Mouse (Mus musculus): ENCODE results near the gene Grb2. TPM values are rescaled to one million over a fixed set of nuclear protein-coding genes. Genes with fewer than 3 reads are reported as not detected.
"Not testable (repeated sequence)": the region's sequence is repeated elsewhere in the genome, so short reads cannot be mapped to it uniquely, and the experiment has no call there.

Gene Grb2
- polyA plus RNA-seq, 3 experiments from 2014 or later = 31.7 to 35.5 (median 33.8) TPM

GRCm38 (mm10) chr11:115684877-115685276 is 23.5 kb downstream of the Grb2 start:
- ATAC-seq = no peak

DNA sequence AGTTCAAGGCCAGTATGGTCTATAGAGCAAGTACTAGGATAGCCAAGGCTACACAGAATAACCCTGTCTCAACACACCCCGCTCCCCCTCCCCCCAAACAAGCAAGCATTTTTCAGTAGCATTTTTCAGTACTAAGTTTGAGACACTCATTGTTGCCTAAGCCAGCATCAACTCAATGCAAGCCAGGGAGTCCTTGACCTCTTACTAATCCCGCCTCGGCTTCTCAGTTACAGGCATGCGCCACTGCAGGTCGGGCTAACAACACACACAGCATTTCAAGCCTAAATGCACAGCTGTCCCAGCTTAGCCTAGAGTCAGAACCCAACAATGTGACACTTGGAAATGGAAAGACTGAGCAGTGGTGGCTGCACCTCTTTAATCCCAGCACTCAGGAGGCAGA is 25.1 kb downstream of the Grb2 start:
- ATAC-seq = no peak

GRCm38 (mm10) chr11:115682411-115682810 is 26.0 kb downstream of the Grb2 start:
- ATAC-seq = no peak

DNA sequence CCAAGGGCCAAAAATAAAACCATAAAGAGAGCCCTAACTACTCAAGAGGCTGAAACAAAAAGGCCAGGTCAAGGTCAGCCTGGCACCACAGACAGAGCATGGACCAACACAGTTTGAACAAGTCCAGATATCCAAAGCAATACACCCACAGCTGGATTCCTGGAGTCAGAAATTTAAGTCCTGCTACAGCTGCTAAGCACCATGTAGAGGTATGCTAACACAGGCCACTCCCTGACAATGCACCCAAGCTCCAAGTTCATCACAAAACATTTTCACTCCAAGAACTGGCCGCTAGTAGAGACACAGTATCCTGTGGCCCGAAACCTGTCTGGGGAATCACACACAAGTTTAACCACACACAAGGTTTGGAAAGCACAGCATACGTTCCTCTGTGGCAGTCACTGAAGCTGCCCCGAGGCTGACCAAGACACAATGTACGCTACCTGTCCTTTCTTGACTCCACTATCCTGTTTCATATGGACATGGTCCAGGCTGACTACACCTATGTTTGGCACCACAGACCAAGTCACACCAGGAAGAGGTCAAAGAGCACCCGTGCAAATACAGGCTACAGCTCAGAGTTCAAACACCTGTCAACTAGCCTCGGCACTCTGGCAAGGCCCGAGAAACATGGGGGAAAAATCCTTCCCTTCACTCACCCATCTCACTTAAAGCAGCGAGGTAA is 28.7 kb downstream of the Grb2 start:
- ATAC-seq = no peak

- ATAC-seq = no peak
These were observed 29.5 kb downstream of the Grb2 start for GRCm38 (mm10) chr11:115678861-115679260.

- no peak for ATAC-seq
These were observed 30.9 kb downstream of the Grb2 start for GRCm38 (mm10) chr11:115677511-115677910.

DNA sequence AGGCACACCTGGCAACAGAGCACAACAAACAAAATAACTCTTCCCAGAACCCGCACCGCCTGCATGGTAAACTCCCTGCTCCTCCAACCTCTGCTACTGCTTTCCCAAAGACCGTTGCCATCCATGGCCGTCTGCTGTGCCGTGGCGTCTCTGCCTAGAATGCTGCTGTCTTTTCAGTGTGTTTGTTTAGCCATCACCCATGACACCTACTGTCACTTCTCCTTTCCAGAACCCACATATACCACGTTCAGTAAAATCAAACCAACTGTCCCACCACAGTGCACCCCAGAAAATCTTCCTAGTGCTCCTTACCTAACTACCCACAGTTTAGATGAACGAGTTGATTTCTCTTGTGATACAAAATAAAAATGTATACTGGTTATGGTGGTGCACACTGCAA is 31.7 kb downstream of the Grb2 start:
- no peak for ATAC-seq

DNA sequence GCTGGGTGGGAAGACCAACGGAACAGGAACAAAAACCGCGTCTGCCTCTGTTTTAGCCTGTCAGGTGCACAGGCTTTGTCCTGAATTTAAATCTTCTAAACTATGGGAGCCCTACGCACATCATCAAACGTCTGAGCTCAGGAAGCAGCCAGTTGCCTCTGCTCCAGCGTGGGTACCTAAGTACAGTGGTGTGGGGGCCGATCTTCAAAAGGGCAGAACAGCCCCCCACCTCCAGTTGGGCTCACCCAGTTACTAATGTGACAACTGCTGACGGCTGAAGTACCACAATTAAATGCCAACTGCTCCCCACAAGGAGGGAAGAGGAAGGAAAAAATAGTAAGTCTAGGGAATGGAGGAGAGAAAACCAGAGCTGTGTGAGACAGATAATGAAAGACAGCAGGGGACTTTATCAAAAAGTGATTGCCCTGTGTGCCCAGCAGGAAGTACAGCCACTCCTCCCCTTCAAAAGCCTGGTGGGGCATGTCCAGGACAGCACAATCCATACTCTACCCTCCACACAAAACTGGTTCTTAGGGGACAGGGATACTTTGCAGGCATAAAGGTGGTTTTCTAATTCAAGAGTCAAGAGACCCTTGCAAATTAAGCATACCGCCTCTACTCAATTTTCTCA is 34.0 kb downstream of the Grb2 start:
- no peak for ATAC-seq

GRCm38 (mm10) chr11:115673471-115674234 is 34.7 kb downstream of the Grb2 start:
- ATAC-seq = no peak

DNA sequence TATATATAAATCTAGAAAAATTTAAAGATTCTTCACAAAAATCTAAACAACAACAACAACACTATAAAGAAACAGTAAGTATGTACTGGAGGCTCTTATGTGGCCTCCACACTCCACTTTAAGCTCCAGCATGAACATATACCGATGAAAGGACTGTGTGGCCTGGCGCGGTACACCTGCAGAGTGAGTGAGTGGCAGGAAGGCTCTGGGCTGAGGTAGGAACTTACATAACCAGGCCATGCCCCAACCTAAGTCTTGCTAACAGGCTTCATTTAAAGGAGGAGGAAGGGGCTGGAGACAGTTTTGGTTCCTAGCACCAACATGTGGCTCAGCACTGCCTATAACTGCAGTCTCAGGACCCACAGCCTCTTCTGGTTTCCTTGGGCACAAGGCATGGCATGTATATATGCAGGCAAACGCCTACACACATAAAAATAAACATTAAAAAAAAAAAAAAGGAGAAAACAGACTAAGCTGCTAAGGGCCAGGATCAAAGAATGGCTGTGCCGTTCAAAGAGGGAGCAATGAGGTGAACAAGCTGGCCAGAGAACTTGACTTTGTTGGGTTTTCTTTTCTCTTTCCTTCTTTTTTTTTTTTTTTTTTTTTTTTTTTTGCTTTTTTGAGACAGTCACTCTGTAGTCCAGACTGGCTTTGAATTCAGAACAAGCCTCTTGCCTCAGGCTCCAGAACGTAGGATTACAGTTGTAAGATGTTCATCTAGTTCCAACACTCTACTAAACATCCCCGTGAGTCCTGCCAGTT is 36.0 kb downstream of the Grb2 start:
- no peak for ATAC-seq

DNA sequence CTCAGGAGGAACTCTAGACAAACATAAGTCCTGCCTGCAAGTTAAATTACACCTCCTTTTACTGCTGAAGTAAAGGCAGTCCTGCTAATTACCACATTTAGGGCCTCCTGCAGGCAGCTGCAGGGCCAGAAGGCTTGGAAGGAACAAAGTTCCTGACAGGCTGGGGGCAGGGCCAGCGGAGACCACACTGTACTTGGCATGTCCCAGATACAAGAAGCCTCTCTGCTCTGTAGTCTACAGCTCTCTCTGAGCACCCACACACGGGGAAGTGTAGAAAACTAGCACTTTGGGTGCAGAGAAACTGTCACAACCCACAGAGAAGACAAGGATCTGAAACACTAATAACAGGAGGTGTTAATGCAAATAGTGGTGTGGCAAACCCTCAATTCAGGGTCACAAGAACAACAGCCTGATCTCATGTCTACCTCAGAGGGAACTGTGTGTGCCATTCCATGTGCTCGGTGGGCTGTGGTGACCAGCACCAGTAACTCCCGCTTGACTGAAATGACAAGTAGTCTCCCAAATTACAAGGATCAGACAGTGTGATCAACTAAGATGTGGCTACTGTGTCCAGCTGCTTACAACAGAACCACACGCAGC is 37.8 kb downstream of the Grb2 start:
- no peak for ATAC-seq

DNA sequence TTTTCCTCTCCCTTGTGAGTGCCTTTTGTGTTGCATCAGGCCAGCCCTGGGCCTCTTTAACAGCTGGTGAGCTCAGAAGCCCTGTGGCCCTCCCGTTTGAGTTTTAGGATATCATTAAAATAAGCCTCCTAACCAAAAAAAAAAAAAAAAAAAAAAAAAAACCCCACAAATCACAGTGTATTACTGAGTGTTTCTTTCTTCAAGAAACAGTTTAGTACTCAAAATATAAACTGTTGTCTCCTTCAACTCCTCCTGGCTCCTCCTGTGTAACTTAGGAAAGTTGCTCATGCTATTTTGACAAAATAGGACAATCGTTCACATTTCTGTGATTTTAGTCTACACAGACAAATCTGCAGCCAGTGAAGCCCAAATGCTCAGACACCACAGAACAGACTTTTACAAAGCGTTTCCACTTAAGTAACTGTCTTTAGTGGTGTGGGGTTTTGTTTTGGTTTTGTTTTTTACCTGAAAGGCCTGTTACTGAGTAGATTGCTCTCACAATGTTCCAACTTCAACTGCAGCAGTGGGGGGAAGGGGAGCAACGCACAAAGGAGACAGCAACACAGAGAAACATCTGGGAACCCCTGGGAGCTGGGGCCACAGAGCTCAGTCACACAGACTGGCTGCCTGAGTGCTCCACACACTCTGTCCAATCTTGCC is 44.6 kb downstream of the Grb2 start:
- ATAC-seq = peak; percentile 21

DNA sequence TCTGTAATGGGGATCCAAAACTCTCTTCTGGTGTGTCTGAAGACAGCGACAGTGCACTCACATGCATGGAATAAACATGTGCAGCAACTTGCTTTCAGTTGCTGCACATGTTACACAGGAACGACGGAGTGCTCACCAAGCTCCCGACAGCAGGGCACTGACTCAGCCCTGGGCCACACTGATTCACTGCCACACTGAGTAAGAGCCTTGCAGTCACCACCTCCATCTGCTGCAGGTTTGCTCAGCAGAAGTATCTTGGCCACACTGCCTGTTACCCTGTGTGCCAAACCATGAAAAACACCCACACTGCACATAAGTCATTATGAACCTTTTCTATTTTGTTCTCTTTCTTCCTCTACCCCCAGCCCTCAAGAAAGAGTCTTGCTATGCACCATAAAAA is 48.0 kb downstream of the Grb2 start:
- ATAC-seq = no peak

DNA sequence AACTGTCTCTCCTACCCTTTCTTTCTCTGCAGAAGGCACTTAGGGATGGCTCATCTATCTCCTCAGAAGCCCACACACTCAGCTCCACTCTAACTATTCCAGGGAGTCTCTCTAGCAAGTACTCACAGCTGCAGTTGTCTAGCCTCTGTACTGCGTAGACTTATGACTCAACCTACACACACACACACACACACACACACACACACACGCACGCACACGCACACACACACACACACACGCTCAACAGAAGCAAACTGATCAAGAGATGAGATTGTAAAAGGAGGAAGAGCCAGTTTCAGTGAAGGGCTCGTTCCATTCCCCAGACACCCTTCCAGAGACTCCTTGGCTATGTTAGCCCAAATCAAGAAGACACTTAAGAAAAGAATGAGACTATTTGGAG is 49.9 kb downstream of the Grb2 start:
- ATAC-seq = no peak

GRCm38 (mm10) chr11:115654128-115654527 is 54.3 kb downstream of the Grb2 start:
- ATAC-seq = no peak

GRCm38 (mm10) chr11:115653194-115653593 is 55.2 kb downstream of the Grb2 start:
- no peak for ATAC-seq

- no peak for ATAC-seq
These were observed 56.7 kb downstream of the Grb2 start for GRCm38 (mm10) chr11:115651680-115652079.

GRCm38 (mm10) chr11:115649706-115650105 is 58.7 kb downstream of the Grb2 start:
- no peak for ATAC-seq

DNA sequence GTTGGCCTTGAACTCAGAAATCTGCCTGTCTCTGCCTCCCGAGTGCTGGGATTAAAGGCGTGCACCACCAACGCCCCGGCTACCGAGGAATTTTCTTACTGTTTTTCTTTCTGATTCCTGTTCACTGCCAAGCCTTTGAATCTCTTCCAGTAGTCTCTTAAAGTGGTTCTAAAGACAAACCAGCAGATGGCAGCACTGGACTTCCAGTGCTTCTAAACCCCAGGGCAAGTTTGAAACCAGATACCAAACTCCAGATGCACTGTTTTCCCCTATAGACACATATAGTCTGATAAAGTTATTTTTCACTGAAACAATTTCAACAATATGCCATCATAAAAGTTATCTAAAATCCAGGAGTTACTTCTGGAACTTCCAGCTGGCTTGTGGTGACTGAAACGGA is 60.9 kb downstream of the Grb2 start:
- ATAC-seq = no peak

- peak; percentile 56 for ATAC-seq
These were observed 62.0 kb downstream of the Grb2 start for GRCm38 (mm10) chr11:115646439-115646838.

- not testable (repeated sequence) for ATAC-seq
These were observed 62.9 kb downstream of the Grb2 start for GRCm38 (mm10) chr11:115645498-115645897.

GRCm38 (mm10) chr11:115644308-115644707 is 64.1 kb downstream of the Grb2 start:
- no peak for ATAC-seq
